Comparison of ENCODE assay signal across 8 mouse cellular contexts in the genomic region with DNA sequence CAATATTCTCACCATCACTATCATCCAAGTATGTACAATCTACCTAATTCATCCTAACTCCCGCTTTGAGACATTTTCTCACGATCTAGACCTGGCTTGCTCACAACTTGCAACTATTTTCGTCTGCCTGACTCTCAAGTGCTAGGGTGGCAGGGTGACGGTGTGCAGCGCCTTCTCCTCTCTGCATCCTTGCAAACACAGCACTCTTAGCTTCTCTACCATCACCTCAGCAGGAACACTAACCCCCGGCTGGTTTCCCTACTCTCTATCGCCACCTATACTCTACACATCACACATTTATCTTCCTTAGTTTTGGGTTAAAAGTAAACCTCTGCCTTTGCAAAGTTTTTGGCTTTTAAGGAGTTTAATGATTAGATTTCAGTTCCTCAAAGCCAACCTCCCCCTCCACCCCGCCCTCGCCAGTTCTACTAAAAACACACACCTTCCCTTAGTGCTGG.
A peak's percentile ranks its signal among the peaks of the same experiment; 100 is the strongest.
DNase-seq lines count a peak whose midpoint lies in the region; ATAC-seq lines count a peak whose summit lies in the region.

No protein-coding gene starts in this region.

- no peak overlapping the region for H3K4me2 ChIP-seq in neural tube, embryonic 11.5 days (ENCODE audit: low read depth)
- H3K4me2 ChIP-seq in limb, embryonic 13.5 days (replicated peaks), result peak overlapping the region; percentile 12
- no peak overlapping the region for H3K4me2 ChIP-seq in midbrain, embryonic 14.5 days (ENCODE audit: low read length)
- H3K4me2 ChIP-seq in stomach, embryonic 14.5 days (replicated peaks; ENCODE audit: low read depth, low read length), result 0 out of 2 replicates have a peak overlapping the region, but pooled peaks have one; percentile 17

- peak; percentile 41 for DNase-seq in neural tube, embryonic 11.5 days (ENCODE audit: low spot score)
- no peak for DNase-seq in neural tube, embryonic 10.5 days (ENCODE audit: extremely low spot score, low spot score)
- peak; percentile 51 for DNase-seq in cerebellum, adult 9-11 months
- peak; percentile 60 to 61 for DNase-seq in frontal cortex, adult 2 months (ENCODE audit: extremely low spot score in 1 of 2, low spot score in 1 of 2)
- peak; percentile 78 for DNase-seq in midbrain, embryonic 14.5 days

- no peak for ATAC-seq in neural tube, embryonic 11.5 days (ENCODE audit: insufficient read depth, low FRiP score, low TSS enrichment)
- peak; percentile 49 for ATAC-seq in inflammation-experienced regulatory T-cells, adult 6 months
- no peak for ATAC-seq in limb, embryonic 13.5 days (ENCODE audit: low FRiP score, low read depth)
- ATAC-seq in midbrain, embryonic 14.5 days (ENCODE audit: low FRiP score, low TSS enrichment), result no peak
- 0 out of 2 replicates have a peak, but pooled peaks have one; percentile 30 for ATAC-seq in stomach, embryonic 14.5 days (ENCODE audit: insufficient number of reproducible peaks, insufficient read depth, low FRiP score, low read depth)

- H3K4me3 ChIP-seq in neural tube, embryonic 11.5 days (ENCODE audit: low read depth, low read length), result no peak overlapping the region
- H3K4me3 ChIP-seq in limb, embryonic 13.5 days, result no peak overlapping the region
- no peak overlapping the region for H3K4me3 ChIP-seq in midbrain, embryonic 14.5 days (replicated peaks; ENCODE audit: low read depth, low read length)
- H3K4me3 ChIP-seq in stomach, embryonic 14.5 days (ENCODE audit: low read depth, low read length), result no peak overlapping the region

- WGBS in neural tube, embryonic 11.5 days, result 33% methylated on average over 9 of the region's 9 CpGs
- whole genome bisulfite sequencing in limb, embryonic 13.5 days, result 17% methylated on average over 9 of the region's 9 CpGs
- 25% methylated on average over 9 of the region's 9 CpGs for WGBS in midbrain, embryonic 14.5 days
- WGBS in stomach, embryonic 14.5 days, result 18% methylated on average over 9 of the region's 9 CpGs

- H3K27me3 ChIP-seq in neural tube, embryonic 11.5 days (ENCODE audit: control insufficient read depth, insufficient read depth, low read length), result no peaks in the 10 kb centered on the region
- H3K27me3 ChIP-seq in limb, embryonic 13.5 days, result no peaks in the 10 kb centered on the region
- no peaks in the 10 kb centered on the region for H3K27me3 ChIP-seq in midbrain, embryonic 14.5 days (ENCODE audit: control insufficient read depth, insufficient read depth, low read length)
- H3K27me3 ChIP-seq in stomach, embryonic 14.5 days (ENCODE audit: control insufficient read depth, insufficient read depth, low read length), result no peaks in the 10 kb centered on the region

- H3K36me3 ChIP-seq in neural tube, embryonic 11.5 days (ENCODE audit: control insufficient read depth, insufficient read depth, low read length), result peaks cover 2% of the 10 kb centered on the region; the same call in 1 of the 2 replicates
- peaks cover 21% of the 10 kb centered on the region for H3K36me3 ChIP-seq in limb, embryonic 13.5 days
- H3K36me3 ChIP-seq in midbrain, embryonic 14.5 days (ENCODE audit: control insufficient read depth, insufficient read depth, low read length), result peaks cover 13% of the 10 kb centered on the region
- H3K36me3 ChIP-seq in stomach, embryonic 14.5 days (ENCODE audit: control insufficient read depth, insufficient read depth, low read length), result no peaks in the 10 kb centered on the region

- H3K4me1 ChIP-seq in neural tube, embryonic 11.5 days (ENCODE audit: control insufficient read depth, insufficient read depth, low read length), result peaks cover 3% of the 10 kb centered on the region; the same call in 1 of the 2 replicates
- H3K4me1 ChIP-seq in limb, embryonic 13.5 days, result peaks cover 28% of the 10 kb centered on the region
- H3K4me1 ChIP-seq in midbrain, embryonic 14.5 days (ENCODE audit: control insufficient read depth, insufficient read depth, low read length), result peaks cover 27% of the 10 kb centered on the region
- H3K4me1 ChIP-seq in stomach, embryonic 14.5 days (ENCODE audit: control insufficient read depth, insufficient read depth, low read length), result peaks cover 28% of the 10 kb centered on the region; the same call in 1 of the 2 replicates

- H3K9me3 ChIP-seq in neural tube, embryonic 11.5 days (ENCODE audit: control insufficient read depth, low read length), result no peaks in the 10 kb centered on the region
- no peaks in the 10 kb centered on the region for H3K9me3 ChIP-seq in limb, embryonic 13.5 days
- no peaks in the 10 kb centered on the region for H3K9me3 ChIP-seq in midbrain, embryonic 14.5 days (ENCODE audit: control insufficient read depth, low read length)
- no peaks in the 10 kb centered on the region for H3K9me3 ChIP-seq in stomach, embryonic 14.5 days (ENCODE audit: control insufficient read depth, low read depth, low read length)

- no peak overlapping the region for H3K9ac ChIP-seq in neural tube, embryonic 11.5 days (ENCODE audit: low read length)
- no peak overlapping the region for H3K9ac ChIP-seq in limb, embryonic 13.5 days
- H3K9ac ChIP-seq in midbrain, embryonic 14.5 days (replicated peaks; ENCODE audit: low read length), result no peak overlapping the region
- no peak overlapping the region for H3K9ac ChIP-seq in stomach, embryonic 14.5 days (replicated peaks; ENCODE audit: low read depth, low read length)

- no peak overlapping the region for H3K27ac ChIP-seq in neural tube, embryonic 11.5 days (ENCODE audit: low read depth, low read length)
- peak overlapping the region; percentile 1; the same call in 1 of the 2 replicates for H3K27ac ChIP-seq in limb, embryonic 13.5 days
- H3K27ac ChIP-seq in midbrain, embryonic 14.5 days (replicated peaks; ENCODE audit: low read depth, low read length), result no peak overlapping the region
- H3K27ac ChIP-seq in stomach, embryonic 14.5 days (ENCODE audit: low read length), result peak overlapping the region; percentile 100; the same call in 1 of the 2 replicates

Comparison
In these comparisons a context has a peak if more than half of its experiments do, and no peak if none do; other contexts are left out.
1. ATAC-seq: peak in inflammation-experienced regulatory T-cells, adult 6 months (single experiment) and stomach, embryonic 14.5 days (single experiment); none in neural tube, embryonic 11.5 days (single experiment), limb, embryonic 13.5 days (single experiment) and midbrain, embryonic 14.5 days (single experiment).
2. H3K27ac ChIP-seq: peak in limb, embryonic 13.5 days (single experiment) and stomach, embryonic 14.5 days (single experiment); none in neural tube, embryonic 11.5 days (single experiment) and midbrain, embryonic 14.5 days (single experiment).
3. H3K4me2 ChIP-seq: peak in limb, embryonic 13.5 days (single experiment) and stomach, embryonic 14.5 days (single experiment); none in neural tube, embryonic 11.5 days (single experiment) and midbrain, embryonic 14.5 days (single experiment).